Mouse (Mus musculus) intestine, embryonic 14.5 days (tissue): ENCODE data around the gene Otulinl. TPM values are rescaled to one million over a fixed set of nuclear protein-coding genes. Genes with fewer than 3 reads are reported as not detected.

Source experiments
- ATAC-seq: fragments of 200-750 bp; cut with Nextera tagmentation; replicated peaks from 2 replicates; pipeline ENCODE4 v1.8.0; 2017; ENCODE audit warnings: low read depth, moderate number of reproducible peaks, moderate TSS enrichment, moderate library complexity; ENCODE audit not compliant: low FRiP score, low TSS enrichment
- DNase-seq: peaks from one replicate; pipeline ENCODE4 v3.0.0-alpha.2; 2018; ENCODE audit warnings: low spot score
- H3K27ac ChIP-seq: fragments of 300-500 bp; sonication (generic); 2 replicates; pipeline ENCODE4 v1.5.1; 2014; ENCODE audit warnings: low read depth, mild to moderate bottlenecking, control low read depth
- H3K27me3 ChIP-seq: fragments of 300-500 bp; sonication (generic); replicated peaks from 2 replicates; pipeline ENCODE4 v1.6.1; 2014; ENCODE audit warnings: low read length, control low read depth; ENCODE audit not compliant: control insufficient read depth, insufficient read depth
- H3K36me3 ChIP-seq: fragments of 300-500 bp; sonication (generic); 2 replicates; pipeline ENCODE4 v1.6.1; 2014; ENCODE audit warnings: low read length, control low read depth; ENCODE audit not compliant: control insufficient read depth, insufficient read depth
- H3K4me1 ChIP-seq: fragments of 300-500 bp; sonication (generic); replicated peaks from 2 replicates; pipeline ENCODE4 v1.6.1; 2014; ENCODE audit warnings: low read length, control low read depth, mixed read lengths; ENCODE audit not compliant: control insufficient read depth, insufficient read depth
- H3K4me2 ChIP-seq: fragments of 300-500 bp; sonication (generic); 2 replicates; pipeline ENCODE4 v1.6.1; 2014; ENCODE audit warnings: low read length
- H3K4me3 ChIP-seq: fragments of 300-500 bp; sonication (generic); 2 replicates; pipeline ENCODE4 v1.5.1; 2014; ENCODE audit warnings: low read depth, low read length, control low read depth, mixed read lengths
- H3K9ac ChIP-seq: fragments of 300-500 bp; sonication (generic); 2 replicates; pipeline ENCODE4 v1.6.1; 2014; ENCODE audit warnings: mild to moderate bottlenecking, low read length
- H3K9me3 ChIP-seq: fragments of 300-500 bp; sonication (generic); 2 replicates; pipeline ENCODE4 v1.6.1; 2016; ENCODE audit warnings: low read length, control low read depth; ENCODE audit not compliant: control insufficient read depth
- WGBS: fragments of 180-500 bp; shearing (Covaris S2); extraction: QIAGEN DNeasy Blood & Tissue Kit; methylation state at CpG from one replicate; pipeline ENCODE4 v1.1.7; 2014; 5-methylcytosine and 5-hydroxymethylcytosine counted together
- polyA plus RNA-seq: library from polyadenylated mRNA; unstranded; fragments of >200 nt; fragmentation: Nextera tagmentation; extraction: Ambion mirVana; gene quantifications from 2 replicates; pipeline ENCODE4 v1.2.1, GENCODE M21; 2014

Gene Otulinl
- polyA plus RNA-seq, 1 experiment from 2014 or later: 7.4 TPM

- Histone ChIP-seq H3K27me3 (no peaks in the 10 kb centered on the region), H3K36me3 (no peaks in the 10 kb centered on the region), H3K4me1 (no peaks in the 10 kb centered on the region), H3K9me3 (no peaks in the 10 kb centered on the region), H3K4me3 (no peak overlapping the region), H3K27ac (no peak overlapping the region), H3K4me2 (no peak overlapping the region), H3K9ac (no peak overlapping the region)
- DNase-seq (no peak), ATAC-seq (no peak)
- 59% methylated on average over 9 of the region's 9 CpGs for WGBS
Measured at GRCm38 (mm10) chr15:27710698-27711097, 29.3 kb upstream of the Otulinl start.

GRCm38 (mm10) chr15:27708968-27709612 lies 27.7 kb upstream of the Otulinl start:
- H3K4me1 ChIP-seq: no peaks in the 10 kb centered on the region
- no peak overlapping the region for H3K4me2 ChIP-seq
- DNase-seq: no peak
- no peaks in the 10 kb centered on the region for H3K36me3 ChIP-seq
- no peaks in the 10 kb centered on the region for H3K27me3 ChIP-seq
- 86% methylated on average over 7 of the region's 7 CpGs for WGBS
- no peaks in the 10 kb centered on the region for H3K9me3 ChIP-seq
- no peak overlapping the region for H3K4me3 ChIP-seq
- no peak overlapping the region for H3K27ac ChIP-seq
- no peak for ATAC-seq
- no peak overlapping the region for H3K9ac ChIP-seq

- H3K27me3 ChIP-seq: no peaks in the 10 kb centered on the region
- H3K4me2 ChIP-seq: no peak overlapping the region
- no peak overlapping the region for H3K9ac ChIP-seq
- H3K4me3 ChIP-seq: no peak overlapping the region
- H3K9me3 ChIP-seq: no peaks in the 10 kb centered on the region
- no peaks in the 10 kb centered on the region for H3K36me3 ChIP-seq
- ATAC-seq: no peak
- H3K27ac ChIP-seq: no peak overlapping the region
- WGBS: 65% methylated on average over 3 of the region's 3 CpGs
- no peak for DNase-seq
- H3K4me1 ChIP-seq: no peaks in the 10 kb centered on the region; the same call in 1 of the 2 replicates
Measured at GRCm38 (mm10) chr15:27708499-27708898, 27.1 kb upstream of the Otulinl start.

GRCm38 (mm10) chr15:27702972-27703313 lies 21.6 kb upstream of the Otulinl start:
- no peak for ATAC-seq

GRCm38 (mm10) chr15:27702031-27702971 lies 20.9 kb upstream of the Otulinl start:
- WGBS: 37% methylated on average over 11 of the region's 11 CpGs
- Histone ChIP-seq H3K4me2 (no peak overlapping the region), H3K4me3 (no peak overlapping the region), H3K27ac (no peak overlapping the region; the same call in 1 of the 2 replicates), H3K27me3 (no peaks in the 10 kb centered on the region), H3K9ac (no peak overlapping the region), H3K4me1 (peaks cover 11% of the 10 kb centered on the region), H3K36me3 (no peaks in the 10 kb centered on the region), H3K9me3 (no peaks in the 10 kb centered on the region)
- DNase-seq (no peak), ATAC-seq (no peak)

More at GRCm38 (mm10) chr15:27702972-27703313, 21.6 kb upstream of the Otulinl start:
- no peak overlapping the region for H3K4me2 ChIP-seq
- no peaks in the 10 kb centered on the region for H3K27me3 ChIP-seq
- no peaks in the 10 kb centered on the region for H3K9me3 ChIP-seq
- WGBS: 33% methylated on average over 1 of the region's 1 CpGs
- H3K27ac ChIP-seq: no peak overlapping the region; the same call in 1 of the 2 replicates
- no peak overlapping the region for H3K4me3 ChIP-seq
- H3K4me1 ChIP-seq: peaks cover 11% of the 10 kb centered on the region
- no peak overlapping the region for H3K9ac ChIP-seq
- no peak for DNase-seq
- H3K36me3 ChIP-seq: no peaks in the 10 kb centered on the region

GRCm38 (mm10) chr15:27697632-27698031 lies 16.3 kb upstream of the Otulinl start:
- DNase-seq (no peak), ATAC-seq (no peak)
- no peak overlapping the region for H3K27ac ChIP-seq
- peaks cover 5% of the 10 kb centered on the region for H3K4me1 ChIP-seq
- no peak overlapping the region for H3K9ac ChIP-seq
- no peaks in the 10 kb centered on the region for H3K9me3 ChIP-seq
- H3K27me3 ChIP-seq: no peaks in the 10 kb centered on the region
- no peaks in the 10 kb centered on the region for H3K36me3 ChIP-seq
- no peak overlapping the region for H3K4me2 ChIP-seq
- WGBS: 89% methylated on average over 5 of the region's 5 CpGs
- H3K4me3 ChIP-seq: no peak overlapping the region

- H3K27me3 ChIP-seq: no peaks in the 10 kb centered on the region
- 0 out of 2 replicates have a peak, but pooled peaks cover under 1% of the 10 kb centered on the region for H3K4me1 ChIP-seq
- 84% methylated on average over 10 of the region's 10 CpGs for WGBS
- no peak for ATAC-seq
- no peak overlapping the region for H3K9ac ChIP-seq
- no peaks in the 10 kb centered on the region for H3K9me3 ChIP-seq
- H3K36me3 ChIP-seq: no peaks in the 10 kb centered on the region
- no peak for DNase-seq
- H3K27ac ChIP-seq: no peak overlapping the region
- H3K4me2 ChIP-seq: no peak overlapping the region
- no peak overlapping the region for H3K4me3 ChIP-seq
Measured at GRCm38 (mm10) chr15:27693235-27693634, 11.9 kb upstream of the Otulinl start.

- H3K36me3 ChIP-seq: no peaks in the 10 kb centered on the region
- no peak overlapping the region for H3K4me2 ChIP-seq
- no peak overlapping the region for H3K9ac ChIP-seq
- H3K27me3 ChIP-seq: no peaks in the 10 kb centered on the region
- WGBS: 87% methylated on average over 7 of the region's 7 CpGs
- H3K4me1 ChIP-seq: 0 out of 2 replicates have a peak, but pooled peaks cover 3% of the 10 kb centered on the region
- no peaks in the 10 kb centered on the region for H3K9me3 ChIP-seq
- ATAC-seq: no peak
- DNase-seq: no peak
- no peak overlapping the region for H3K4me3 ChIP-seq
- H3K27ac ChIP-seq: no peak overlapping the region
Measured at GRCm38 (mm10) chr15:27692161-27692560, 10.8 kb upstream of the Otulinl start.
